Mouse (Mus musculus) testis, adult 2 months (tissue): ENCODE results near the gene Hspb3.

ENCODE experiments used
- CTCF ChIP-seq: fragments of 200-500 bp; IDR thresholded peaks from 2 replicates; pipeline ENCODE4 v1.5.1; 2012; ENCODE audit warnings: low read depth, mild to moderate bottlenecking, inconsistent platforms, low read length, moderate library complexity; ENCODE audit not compliant: control insufficient read depth, insufficient read depth, insufficient replicate concordance
- POLR2A ChIP-seq: fragments of 200-500 bp; IDR thresholded peaks from 2 replicates; pipeline ENCODE4 v1.6.1; 2012; ENCODE audit warnings: low read depth, mild to moderate bottlenecking, inconsistent platforms, low read length, moderate library complexity; ENCODE audit not compliant: control insufficient read depth

GRCm38 (mm10) chr13:113655511-113655910 lies 8.0 kb downstream of the Hspb3 start:
- TF ChIP-seq CTCF, result no peak
- no peak for TF ChIP-seq POLR2A
